Mouse (Mus musculus): ENCODE results near the gene Wwox.

GRCm38 (mm10) chr8:114455302-114455701, 15.8 kb downstream of the Wwox start:
- TF ChIP-seq CTCF (IDR thresholded peaks at IDR 0.05; ENCODE audit: low read depth, low read length) (no peak), POLR2A (IDR thresholded peaks at IDR 0.05; ENCODE audit: insufficient read depth, low read length) (no peak)

Data from ES-Bruce4 (cell line).